9 mouse cellular contexts compared by ENCODE assay signal in the genomic region with DNA sequence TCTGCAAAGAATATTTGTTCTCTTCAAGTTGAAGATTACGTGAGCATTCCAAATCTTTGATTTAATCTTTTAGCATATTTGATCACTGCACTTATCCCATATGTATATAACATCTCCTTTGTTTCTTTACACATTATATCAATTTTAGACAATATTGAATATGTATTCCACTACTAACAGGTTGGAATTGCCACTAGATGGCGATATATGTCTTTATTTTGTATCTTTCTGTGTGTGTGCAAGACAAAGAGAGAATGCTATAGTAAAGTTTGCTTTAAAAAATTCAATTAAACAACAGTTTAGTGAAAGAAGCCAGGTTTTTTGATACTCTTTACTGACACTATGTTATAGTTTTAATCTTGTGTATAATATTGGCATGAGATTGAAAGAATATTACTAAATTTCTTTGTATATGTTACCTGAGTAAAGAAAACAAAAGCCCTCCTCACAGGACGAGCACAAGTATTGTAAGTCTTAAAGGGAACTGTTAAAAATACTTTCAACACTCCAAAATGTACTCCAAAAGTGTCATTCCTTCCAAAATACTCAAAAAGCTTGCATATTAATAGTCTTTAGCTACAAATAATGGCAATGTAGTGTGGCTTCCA. TPM values are rescaled to one million over a fixed set of nuclear protein-coding genes. Genes with fewer than 3 reads are reported as not detected.
DNase-seq lines count a peak whose midpoint lies in the region; ATAC-seq and TF ChIP-seq lines count a peak whose summit lies in the region.
"Had no signal": no experiment of that assay in that cellular context is flagged by ENCODE, and none has a peak within 500 bp of the region (broad histone marks: within the 10 kb centered on the region; RNA-seq: fewer than 3 reads in every experiment).

No protein-coding gene starts in this region.

- peak; percentile 18 for DNase-seq in lung, postnatal 36 days
- no peak for DNase-seq in frontal cortex, postnatal 10 days (ENCODE audit: low spot score in 2 of 2)
- no peak for DNase-seq in layer of hippocampus, postnatal 25 days (ENCODE audit: extremely low spot score in 1 of 2, low spot score in 1 of 2)

- no peaks in the 10 kb centered on the region for H3K4me1 ChIP-seq in intestine, postnatal 0 days (replicated peaks; ENCODE audit: control insufficient read depth, insufficient read depth, low read length)
- no peaks in the 10 kb centered on the region for H3K4me1 ChIP-seq in intestine, embryonic 15.5 days (replicated peaks)
- H3K4me1 ChIP-seq in E14TG2a.4 (replicated peaks; ENCODE audit: low read depth, low read length) = peaks cover 5% of the 10 kb centered on the region
- H3K4me1 ChIP-seq: liver, embryonic 15.5 days had no signal

- no peaks in the 10 kb centered on the region for H3K36me3 ChIP-seq in intestine, postnatal 0 days (ENCODE audit: control insufficient read depth, insufficient read depth)
- no peaks in the 10 kb centered on the region for H3K36me3 ChIP-seq in intestine, embryonic 15.5 days
- no peaks in the 10 kb centered on the region for H3K36me3 ChIP-seq in E14TG2a.4 (ENCODE audit: insufficient read depth, low read length)
- H3K36me3 ChIP-seq: liver, embryonic 15.5 days had no signal

- H3K4me2 ChIP-seq in intestine, postnatal 0 days (replicated peaks; ENCODE audit: low read depth) = no peak overlapping the region
- no peak overlapping the region for H3K4me2 ChIP-seq in intestine, embryonic 15.5 days (replicated peaks)
- H3K4me2 ChIP-seq: liver, embryonic 15.5 days had no signal

- no peak for ATAC-seq in intestine, postnatal 0 days
- ATAC-seq in intestine, embryonic 15.5 days = no peak
- ATAC-seq in common myeloid progenitor, adult 5-6 weeks (replicated peaks; ENCODE audit: low read depth, poor library complexity, severe bottlenecking) = peak; percentile 68
- no peak for ATAC-seq in inflammation-experienced regulatory T-cells, adult 6 months

- H3K27me3 ChIP-seq in intestine, postnatal 0 days (replicated peaks; ENCODE audit: control insufficient read depth, insufficient read depth, low read length) = no peaks in the 10 kb centered on the region
- H3K27me3 ChIP-seq in intestine, embryonic 15.5 days (replicated peaks) = no peaks in the 10 kb centered on the region
- H3K27me3 ChIP-seq in E14TG2a.4 (ENCODE audit: insufficient read depth, low read length) = no peaks in the 10 kb centered on the region
- H3K27me3 ChIP-seq: liver, embryonic 15.5 days had no signal

- H3K27ac ChIP-seq in intestine, postnatal 0 days (ENCODE audit: low read depth, low read length) = no peak overlapping the region
- no peak overlapping the region for H3K27ac ChIP-seq in intestine, embryonic 15.5 days
- H3K27ac ChIP-seq: liver, embryonic 15.5 days had no signal

- 53% methylated on average over 3 of the region's 3 CpGs for WGBS in intestine, postnatal 0 days
- 42% methylated on average over 3 of the region's 3 CpGs for WGBS in intestine, embryonic 15.5 days

- peak; percentile 67 for TF ChIP-seq CTCF in intestine, postnatal 0 days (IDR thresholded peaks at IDR 0.05; ENCODE audit: low read depth)
- TF ChIP-seq CTCF in E14TG2a.4 (conservative IDR thresholded peaks at IDR 0.05; ENCODE audit: low read length) = peak; percentile 39

- H3K9ac ChIP-seq in intestine, postnatal 0 days (ENCODE audit: low read depth, low read length) = no peak overlapping the region
- no peak overlapping the region for H3K9ac ChIP-seq in intestine, embryonic 15.5 days
- H3K9ac ChIP-seq: liver, embryonic 15.5 days had no signal

- H3K4me3 ChIP-seq in intestine, postnatal 0 days (ENCODE audit: low read depth, low read length) = no peak overlapping the region
- H3K4me3 ChIP-seq in intestine, embryonic 15.5 days (replicated peaks) = no peak overlapping the region
- H3K4me3 ChIP-seq in E14TG2a.4 (replicated peaks; ENCODE audit: low read length) = no peak overlapping the region
- H3K4me3 ChIP-seq: liver, embryonic 15.5 days had no signal

- H3K9me3 ChIP-seq in intestine, postnatal 0 days (ENCODE audit: control insufficient read depth) = no peaks in the 10 kb centered on the region
- no peaks in the 10 kb centered on the region for H3K9me3 ChIP-seq in intestine, embryonic 15.5 days
- H3K9me3 ChIP-seq in E14TG2a.4 (ENCODE audit: low read length) = no peaks in the 10 kb centered on the region
- H3K9me3 ChIP-seq: liver, embryonic 15.5 days had no signal

RNA-seq across cellular contexts. Expression of gene Anxa10, which starts 42.7 kb away (rescaled TPM):
- 6.2 and 14.0 TPM in 2 replicates for polyA plus RNA-seq in intestine, postnatal 0 days (2015; fragmentation: Nextera tagmentation; extraction: Ambion mirVana)
- polyA plus RNA-seq in intestine, embryonic 15.5 days (2015; fragmentation: Nextera tagmentation; extraction: Ambion mirVana) = 0.36 and 0.58 TPM in 2 replicates
- total RNA-seq in common myeloid progenitor, adult 5-6 weeks (2017) = not detected in 2 replicates
- polyA plus RNA-seq in inflammation-experienced regulatory T-cells, adult 6 months (2017; shearing (Covaris generic)) = not detected
- total RNA-seq in layer of hippocampus, postnatal 25 days (2021) = not detected
- polyA plus RNA-seq: liver, embryonic 15.5 days had no signal
